Comparison of ENCODE assay signal across 21 mouse cellular contexts in the genomic region with DNA sequence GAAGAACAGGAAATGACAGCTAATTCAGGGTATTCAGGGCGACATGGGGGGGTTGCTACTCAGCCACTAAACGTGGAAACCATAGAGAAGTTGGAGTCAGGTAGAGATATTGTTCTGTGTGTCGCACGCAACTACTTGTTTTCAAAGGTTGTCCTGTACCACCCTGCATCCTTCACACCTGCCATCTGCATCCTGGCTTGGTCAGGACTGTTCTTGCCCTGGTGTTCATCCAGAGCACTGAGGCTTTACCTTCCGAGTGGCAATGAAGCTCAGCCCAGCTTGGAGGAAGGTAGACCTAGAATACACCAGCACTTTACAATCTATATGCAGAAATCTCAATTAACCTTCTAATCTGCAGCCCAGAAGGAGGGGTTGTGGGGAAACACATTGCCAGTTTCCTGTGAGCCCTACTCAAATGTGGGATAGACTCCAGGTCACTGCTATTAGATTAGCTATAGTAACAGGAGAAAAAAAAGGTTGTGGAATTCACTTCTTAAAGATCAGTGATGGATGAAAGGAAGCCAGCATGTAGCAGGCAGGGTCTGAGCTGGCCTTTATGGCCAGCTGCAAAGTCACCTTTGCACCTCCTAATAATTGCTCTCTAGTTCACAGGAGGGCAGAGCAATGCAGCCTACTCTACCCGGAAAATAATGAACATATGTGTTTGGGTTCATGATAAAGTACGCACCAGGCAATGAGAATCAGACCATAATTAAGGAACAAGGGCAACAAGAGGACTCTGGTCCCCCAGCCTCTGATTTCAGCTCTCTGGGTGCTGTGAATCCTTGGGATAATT.
A peak's percentile ranks its signal among the peaks of the same experiment; 100 is the strongest.
DNase-seq lines count a peak whose midpoint lies in the region; ATAC-seq lines count a peak whose summit lies in the region.
"Had no signal": no experiment of that assay in that cellular context is flagged by ENCODE, and none has a peak within 500 bp of the region (broad histone marks: within the 10 kb centered on the region; RNA-seq: fewer than 3 reads in every experiment).

No protein-coding gene starts in this region.

- no peak for ATAC-seq in megakaryocyte, adult 5-6 weeks (ENCODE audit: poor library complexity, severe bottlenecking)
- ATAC-seq in intestine, embryonic 15.5 days, result peak; percentile 75
- ATAC-seq: forebrain, embryonic 13.5 days; inflammation-experienced regulatory T-cells, adult 6 months had no signal

- no peaks in the 10 kb centered on the region for H3K4me1 ChIP-seq in megakaryocyte, embryonic 14.5 days
- H3K4me1 ChIP-seq in intestine, embryonic 15.5 days (replicated peaks), result no peaks in the 10 kb centered on the region
- H3K4me1 ChIP-seq: forebrain, embryonic 13.5 days; heart, embryonic 12.5 days had no signal

- no peak overlapping the region for H3K9ac ChIP-seq in intestine, embryonic 15.5 days
- H3K9ac ChIP-seq: forebrain, embryonic 13.5 days; heart, embryonic 12.5 days had no signal

- H3K36me3 ChIP-seq in megakaryocyte, embryonic 14.5 days (replicated peaks; ENCODE audit: low read length), result no peaks in the 10 kb centered on the region
- H3K36me3 ChIP-seq in intestine, embryonic 15.5 days, result no peaks in the 10 kb centered on the region
- no peaks in the 10 kb centered on the region for H3K36me3 ChIP-seq in splenic B cell, adult 2 months (ENCODE audit: control insufficient read depth, insufficient read depth, low read length, poor library complexity, severe bottlenecking)
- H3K36me3 ChIP-seq: G1E; heart, embryonic 12.5 days had no signal

- 78% methylated on average over 7 of the region's 7 CpGs for WGBS in intestine, embryonic 15.5 days

- no peak overlapping the region for H3K4me2 ChIP-seq in intestine, embryonic 15.5 days (replicated peaks)
- H3K4me2 ChIP-seq: forebrain, embryonic 13.5 days; heart, embryonic 12.5 days had no signal

- peak overlapping the region; percentile 38 for H3K4me3 ChIP-seq in megakaryocyte, embryonic 14.5 days (replicated peaks)
- no peak overlapping the region for H3K4me3 ChIP-seq in intestine, embryonic 15.5 days (replicated peaks)
- H3K4me3 ChIP-seq: forebrain, embryonic 13.5 days; heart, embryonic 12.5 days; myocyte had no signal

- peak; percentile 86 for DNase-seq in heart, adult 11 months
- no peak for DNase-seq in heart, adult 9 months (ENCODE audit: low spot score in 2 of 2)
- DNase-seq in splenic B cell, adult 2 months (ENCODE audit: low read depth, low spot score), result peak; percentile 10
- no peak for DNase-seq in layer of hippocampus, adult 8-10 months (ENCODE audit: low spot score in 2 of 2)
- DNase-seq: cerebellum, postnatal 10 days; gastrocnemius, postnatal 36 days; heart, postnatal 36 days; kidney, postnatal 14 days; layer of hippocampus, adult 9-11 months; lung, postnatal 36 days; midbrain, embryonic 14.5 days; right cerebral cortex, postnatal 14 days; thymus, postnatal 4 days had no signal

- no peaks in the 10 kb centered on the region for H3K27me3 ChIP-seq in megakaryocyte, embryonic 14.5 days (replicated peaks)
- no peaks in the 10 kb centered on the region for H3K27me3 ChIP-seq in intestine, embryonic 15.5 days (replicated peaks)
- H3K27me3 ChIP-seq in splenic B cell, adult 2 months (ENCODE audit: control insufficient read depth, insufficient read depth, low read length, poor library complexity, severe bottlenecking), result no peaks in the 10 kb centered on the region
- H3K27me3 ChIP-seq: forebrain, embryonic 13.5 days; heart, embryonic 12.5 days had no signal

- peaks cover 37% of the 10 kb centered on the region for H3K9me3 ChIP-seq in megakaryocyte, embryonic 14.5 days
- H3K9me3 ChIP-seq in intestine, embryonic 15.5 days, result peaks cover 14% of the 10 kb centered on the region

- H3K27ac ChIP-seq in intestine, embryonic 15.5 days, result no peak overlapping the region
- H3K27ac ChIP-seq: forebrain, embryonic 13.5 days had no signal

Comparison
In these comparisons a context has a peak if more than half of its experiments do, and no peak if none do; other contexts are left out.
1. DNase-seq: peak in heart, adult 11 months (single experiment) and splenic B cell, adult 2 months (single experiment); none in heart, adult 9 months (0 of 2) and layer of hippocampus, adult 8-10 months (0 of 2).